Mouse (Mus musculus): ENCODE data around the gene 4933405L10Rik. TPM values are rescaled to one million over a fixed set of nuclear protein-coding genes. Genes with fewer than 3 reads are reported as not detected.

Gene 4933405L10Rik
- polyA plus RNA-seq, 1 experiment from 2014 or later: 0.25 TPM

DNA sequence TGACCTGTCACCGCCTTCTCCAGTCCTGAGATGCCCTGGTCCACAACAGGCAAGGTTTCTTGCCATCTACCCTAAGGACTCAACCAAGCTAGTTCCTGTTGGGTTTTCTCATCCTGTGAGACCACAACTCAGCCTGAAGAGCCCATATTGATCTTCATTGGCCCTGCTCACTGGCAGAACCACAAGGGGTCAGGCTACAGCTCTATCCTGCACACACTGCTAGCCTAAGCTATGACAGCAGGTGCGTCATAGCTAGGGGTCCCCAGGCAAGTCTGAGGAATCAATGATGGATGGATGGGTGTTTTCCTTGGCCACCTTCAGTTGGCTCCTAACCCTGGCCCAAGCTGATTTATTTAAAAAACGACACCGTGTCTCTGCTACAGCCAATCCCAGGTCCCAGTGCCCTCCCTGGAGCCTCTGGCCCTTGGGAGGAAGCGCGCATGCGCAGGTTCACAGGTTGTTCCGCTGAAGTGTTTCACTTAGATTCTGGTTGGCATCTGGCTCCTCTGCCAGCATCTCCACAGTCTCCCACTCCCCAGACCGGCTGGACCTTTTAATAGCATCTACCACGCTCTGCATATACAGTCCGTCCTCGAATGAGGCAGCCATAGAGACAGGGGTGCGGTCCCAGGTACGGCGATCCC, 9.0 kb downstream of the 4933405L10Rik start:
- 92% methylated on average over 15 of the region's 15 CpGs for WGBS
- Histone ChIP-seq H3K4me2 (no peak overlapping the region), H3K4me3 (replicated peaks) (no peak overlapping the region), H3K36me3 (peaks cover 30% of the 10 kb centered on the region), H3K9ac (replicated peaks) (no peak overlapping the region), H3K4me1 (replicated peaks) (no peaks in the 10 kb centered on the region), H3K27ac (no peak overlapping the region), H3K27me3 (no peaks in the 10 kb centered on the region), H3K9me3 (no peaks in the 10 kb centered on the region)
- no peak for ATAC-seq (ENCODE audit: insufficient number of reproducible peaks, insufficient read depth, low FRiP score, low TSS enrichment, low read depth)

GRCm38 (mm10) chr8:105719637-105720036, 12.2 kb downstream of the 4933405L10Rik start:
- no peak for ATAC-seq (ENCODE audit: insufficient number of reproducible peaks, insufficient read depth, low FRiP score, low TSS enrichment, low read depth)
- no peak overlapping the region for H3K4me2 ChIP-seq
- H3K9me3 ChIP-seq: no peaks in the 10 kb centered on the region
- H3K4me1 ChIP-seq (replicated peaks): no peaks in the 10 kb centered on the region
- H3K4me3 ChIP-seq (replicated peaks): no peak overlapping the region
- H3K27me3 ChIP-seq: no peaks in the 10 kb centered on the region
- no peak overlapping the region for H3K9ac ChIP-seq (replicated peaks)
- no peak overlapping the region for H3K27ac ChIP-seq
- 88% methylated on average over 4 of the region's 4 CpGs for WGBS
- peaks cover 48% of the 10 kb centered on the region for H3K36me3 ChIP-seq

GRCm38 (mm10) chr8:105722861-105723260, 15.4 kb downstream of the 4933405L10Rik start:
- Histone ChIP-seq H3K4me3 (replicated peaks) (no peak overlapping the region), H3K36me3 (peaks cover 44% of the 10 kb centered on the region), H3K4me2 (no peak overlapping the region), H3K9ac (replicated peaks) (no peak overlapping the region), H3K4me1 (replicated peaks) (no peaks in the 10 kb centered on the region), H3K27ac (no peak overlapping the region), H3K9me3 (no peaks in the 10 kb centered on the region), H3K27me3 (no peaks in the 10 kb centered on the region)
- 92% methylated on average over 9 of the region's 9 CpGs for WGBS
- no peak for ATAC-seq (ENCODE audit: insufficient number of reproducible peaks, insufficient read depth, low FRiP score, low TSS enrichment, low read depth)

DNA sequence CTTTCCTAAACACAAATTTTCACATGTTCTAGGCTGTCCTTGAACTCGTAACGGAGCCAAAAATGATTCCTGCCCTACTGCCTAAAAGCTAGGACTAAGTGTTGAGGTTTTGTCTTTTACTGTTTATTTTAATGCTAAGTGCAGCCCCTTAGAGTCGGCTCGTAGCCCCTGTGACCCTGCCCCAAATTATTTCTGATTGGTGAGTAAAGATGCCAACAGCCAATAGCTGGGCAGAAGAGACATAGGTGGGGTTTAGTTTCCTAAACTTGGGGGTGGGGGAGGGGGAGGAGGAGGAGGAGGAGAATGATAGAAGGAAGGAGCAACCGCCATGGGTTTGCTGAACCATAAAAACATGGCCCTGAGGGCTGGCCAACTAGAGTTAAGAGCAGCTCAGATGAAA, 18.3 kb downstream of the 4933405L10Rik start:
- ATAC-seq (ENCODE audit: insufficient number of reproducible peaks, insufficient read depth, low FRiP score, low TSS enrichment, low read depth): no peak
- Histone ChIP-seq H3K27me3 (no peaks in the 10 kb centered on the region), H3K4me3 (replicated peaks) (no peak overlapping the region), H3K9ac (replicated peaks) (no peak overlapping the region), H3K27ac (no peak overlapping the region), H3K9me3 (no peaks in the 10 kb centered on the region), H3K4me2 (no peak overlapping the region), H3K36me3 (peaks cover 47% of the 10 kb centered on the region), H3K4me1 (replicated peaks) (no peaks in the 10 kb centered on the region)
- 73% methylated on average over 5 of the region's 5 CpGs for WGBS

- Histone ChIP-seq H3K27me3 (no peaks in the 10 kb centered on the region), H3K36me3 (peaks cover 46% of the 10 kb centered on the region), H3K9me3 (no peaks in the 10 kb centered on the region), H3K4me1 (replicated peaks) (no peaks in the 10 kb centered on the region), H3K4me3 (replicated peaks) (no peak overlapping the region), H3K27ac (peak overlapping the region; percentile 35; the same call in 1 of the 2 replicates), H3K4me2 (no peak overlapping the region), H3K9ac (replicated peaks) (no peak overlapping the region)
- ATAC-seq (ENCODE audit: insufficient number of reproducible peaks, insufficient read depth, low FRiP score, low TSS enrichment, low read depth): no peak
- WGBS: 84% methylated on average over 18 of the region's 18 CpGs
Measured at GRCm38 (mm10) chr8:105727397-105728124, 20.1 kb downstream of the 4933405L10Rik start.

- Histone ChIP-seq H3K4me1 (replicated peaks) (no peaks in the 10 kb centered on the region), H3K4me2 (no peak overlapping the region), H3K27ac (no peak overlapping the region), H3K4me3 (replicated peaks) (no peak overlapping the region), H3K27me3 (no peaks in the 10 kb centered on the region), H3K36me3 (peaks cover 17% of the 10 kb centered on the region), H3K9me3 (no peaks in the 10 kb centered on the region), H3K9ac (replicated peaks) (no peak overlapping the region)
- no peak for ATAC-seq (ENCODE audit: insufficient number of reproducible peaks, insufficient read depth, low FRiP score, low TSS enrichment, low read depth)
- 95% methylated on average over 5 of the region's 5 CpGs for WGBS
Measured at GRCm38 (mm10) chr8:105732186-105732585, 24.7 kb downstream of the 4933405L10Rik start.

DNA sequence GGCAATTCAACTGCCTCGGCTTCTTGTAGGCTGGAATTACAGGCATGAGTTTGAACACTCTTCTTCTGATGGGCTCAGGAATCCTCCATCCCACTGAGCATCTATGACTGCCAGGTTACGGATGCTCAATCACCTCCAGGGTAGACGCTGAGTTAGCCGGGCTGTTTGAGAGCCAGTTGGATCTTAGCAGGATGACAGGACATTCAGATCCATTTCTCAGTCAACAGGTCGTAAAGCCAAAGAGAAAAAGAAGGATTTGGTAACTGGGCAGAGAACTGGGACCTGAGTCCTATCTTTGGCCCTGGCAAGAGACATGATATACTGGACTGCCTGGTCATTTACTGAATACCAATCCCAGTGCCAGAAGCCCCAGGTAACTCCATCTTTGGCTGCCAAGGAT, 31.8 kb downstream of the 4933405L10Rik start:
- Histone ChIP-seq H3K36me3 (peaks cover 17% of the 10 kb centered on the region; the same call in 1 of the 2 replicates), H3K4me1 (replicated peaks) (peaks cover 7% of the 10 kb centered on the region; the same call in 1 of the 2 replicates), H3K4me3 (replicated peaks) (no peak overlapping the region), H3K9me3 (no peaks in the 10 kb centered on the region), H3K27me3 (no peaks in the 10 kb centered on the region), H3K9ac (replicated peaks) (no peak overlapping the region), H3K4me2 (no peak overlapping the region), H3K27ac (no peak overlapping the region)
- 87% methylated on average over 5 of the region's 5 CpGs for WGBS
- no peak for ATAC-seq (ENCODE audit: insufficient number of reproducible peaks, insufficient read depth, low FRiP score, low TSS enrichment, low read depth)

DNA sequence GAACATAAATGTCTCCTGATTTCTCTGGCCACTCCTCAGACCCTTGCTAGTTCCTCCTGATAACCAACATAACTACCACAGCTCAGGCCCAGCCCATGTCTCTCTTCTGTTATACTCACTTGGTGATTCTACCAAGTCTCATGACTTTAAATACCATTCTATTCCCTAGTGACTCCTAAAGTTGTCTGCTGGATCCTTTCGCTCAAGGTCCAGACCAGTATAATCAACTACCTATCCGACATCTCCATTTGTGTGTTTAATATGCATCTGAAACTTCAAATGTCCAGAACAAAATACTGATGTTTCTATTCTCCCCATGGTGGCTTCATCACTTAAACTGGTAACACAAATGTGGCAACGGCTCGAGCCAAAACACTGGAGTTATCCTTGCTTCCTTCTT, 35.8 kb downstream of the 4933405L10Rik start:
- H3K27me3 ChIP-seq: no peaks in the 10 kb centered on the region
- H3K4me2 ChIP-seq: no peak overlapping the region
- H3K9me3 ChIP-seq: no peaks in the 10 kb centered on the region
- no peak for ATAC-seq (ENCODE audit: insufficient number of reproducible peaks, insufficient read depth, low FRiP score, low TSS enrichment, low read depth)
- peaks cover 14% of the 10 kb centered on the region for H3K4me1 ChIP-seq (replicated peaks)
- 85% methylated on average over 4 of the region's 4 CpGs for WGBS
- peaks cover 10% of the 10 kb centered on the region; the same call in 1 of the 2 replicates for H3K36me3 ChIP-seq
- no peak overlapping the region for H3K27ac ChIP-seq
- no peak overlapping the region for H3K9ac ChIP-seq (replicated peaks)
- H3K4me3 ChIP-seq (replicated peaks): no peak overlapping the region

DNA sequence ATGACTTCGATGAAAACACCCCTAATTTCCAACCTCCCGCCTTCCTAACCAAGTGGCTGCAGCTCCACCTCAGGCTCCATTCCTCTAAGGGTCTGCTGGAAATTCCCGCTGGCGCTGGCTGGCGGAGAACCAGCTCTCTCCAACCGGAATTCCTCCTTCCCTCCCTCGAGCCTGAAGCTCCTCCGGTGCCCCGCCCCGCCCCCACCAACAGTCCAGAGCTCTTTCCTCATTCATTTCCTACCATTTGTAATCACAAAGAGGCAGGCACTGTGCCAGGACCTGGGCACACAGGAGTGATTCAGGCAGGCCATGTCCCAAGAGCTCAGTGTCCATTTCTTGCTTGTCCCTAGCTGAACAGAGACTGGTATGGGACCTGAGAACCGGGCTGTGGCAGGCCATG, 43.2 kb downstream of the 4933405L10Rik start:
- H3K9me3 ChIP-seq: no peaks in the 10 kb centered on the region
- no peak overlapping the region for H3K4me3 ChIP-seq (replicated peaks)
- no peaks in the 10 kb centered on the region for H3K36me3 ChIP-seq
- no peak overlapping the region for H3K9ac ChIP-seq (replicated peaks)
- H3K4me2 ChIP-seq: peak overlapping the region; percentile 32
- 8% methylated on average over 11 of the region's 11 CpGs for WGBS
- H3K27me3 ChIP-seq: no peaks in the 10 kb centered on the region
- peaks cover 26% of the 10 kb centered on the region for H3K4me1 ChIP-seq (replicated peaks)
- H3K27ac ChIP-seq: peak overlapping the region; percentile 56
- no peak for ATAC-seq (ENCODE audit: insufficient number of reproducible peaks, insufficient read depth, low FRiP score, low TSS enrichment, low read depth)

DNA sequence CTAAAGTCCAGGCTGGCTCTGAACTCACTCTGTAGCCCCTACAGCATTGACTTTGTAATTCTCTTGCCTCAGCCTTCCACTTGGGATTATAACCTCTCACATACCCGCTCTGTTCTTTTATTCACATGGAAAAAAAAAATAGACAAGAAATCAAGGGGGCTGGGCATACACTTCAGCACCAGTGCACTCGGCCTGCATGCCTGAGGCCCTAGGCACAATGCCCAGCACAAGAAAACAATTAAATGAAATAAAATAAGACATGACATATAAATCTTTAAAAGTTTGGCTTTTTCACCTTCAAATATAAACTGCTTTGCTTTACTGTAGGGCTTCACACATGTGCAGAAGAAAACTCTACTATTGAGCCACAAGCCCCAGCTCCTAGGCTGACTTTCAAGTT, 46.5 kb downstream of the 4933405L10Rik start:
- no peak for ATAC-seq (ENCODE audit: insufficient number of reproducible peaks, insufficient read depth, low FRiP score, low TSS enrichment, low read depth)
- no peak overlapping the region for H3K4me3 ChIP-seq (replicated peaks)
- H3K4me1 ChIP-seq (replicated peaks): peaks cover 25% of the 10 kb centered on the region
- no peaks in the 10 kb centered on the region for H3K27me3 ChIP-seq
- WGBS: 65% methylated on average over 2 of the region's 2 CpGs
- H3K36me3 ChIP-seq: no peaks in the 10 kb centered on the region
- H3K4me2 ChIP-seq: no peak overlapping the region
- H3K27ac ChIP-seq: no peak overlapping the region
- H3K9ac ChIP-seq (replicated peaks): no peak overlapping the region
- no peaks in the 10 kb centered on the region for H3K9me3 ChIP-seq

- H3K4me1 ChIP-seq (replicated peaks): peaks cover 21% of the 10 kb centered on the region
- no peaks in the 10 kb centered on the region for H3K36me3 ChIP-seq
- H3K27me3 ChIP-seq: no peaks in the 10 kb centered on the region
- H3K27ac ChIP-seq: no peak overlapping the region
- H3K9ac ChIP-seq (replicated peaks): no peak overlapping the region
- ATAC-seq (ENCODE audit: insufficient number of reproducible peaks, insufficient read depth, low FRiP score, low TSS enrichment, low read depth): no peak
- 57% methylated on average over 2 of the region's 2 CpGs for WGBS
- H3K9me3 ChIP-seq: no peaks in the 10 kb centered on the region
- H3K4me3 ChIP-seq (replicated peaks): no peak overlapping the region
- H3K4me2 ChIP-seq: no peak overlapping the region
Measured at GRCm38 (mm10) chr8:105754688-105755087, 47.2 kb downstream of the 4933405L10Rik start.

Data from limb, embryonic 12.5 days (tissue).